Mouse (Mus musculus): Measurements from ENCODE around the gene Fli1. TPM values are rescaled to one million over a fixed set of nuclear protein-coding genes. Genes with fewer than 3 reads are reported as not detected.
A peak's percentile ranks its signal among the peaks of the same experiment; 100 is the strongest.

The Fli1 gene
- total and polyA plus RNA-seq, 2 experiments: 1.6 to 3.0 TPM

DNA sequence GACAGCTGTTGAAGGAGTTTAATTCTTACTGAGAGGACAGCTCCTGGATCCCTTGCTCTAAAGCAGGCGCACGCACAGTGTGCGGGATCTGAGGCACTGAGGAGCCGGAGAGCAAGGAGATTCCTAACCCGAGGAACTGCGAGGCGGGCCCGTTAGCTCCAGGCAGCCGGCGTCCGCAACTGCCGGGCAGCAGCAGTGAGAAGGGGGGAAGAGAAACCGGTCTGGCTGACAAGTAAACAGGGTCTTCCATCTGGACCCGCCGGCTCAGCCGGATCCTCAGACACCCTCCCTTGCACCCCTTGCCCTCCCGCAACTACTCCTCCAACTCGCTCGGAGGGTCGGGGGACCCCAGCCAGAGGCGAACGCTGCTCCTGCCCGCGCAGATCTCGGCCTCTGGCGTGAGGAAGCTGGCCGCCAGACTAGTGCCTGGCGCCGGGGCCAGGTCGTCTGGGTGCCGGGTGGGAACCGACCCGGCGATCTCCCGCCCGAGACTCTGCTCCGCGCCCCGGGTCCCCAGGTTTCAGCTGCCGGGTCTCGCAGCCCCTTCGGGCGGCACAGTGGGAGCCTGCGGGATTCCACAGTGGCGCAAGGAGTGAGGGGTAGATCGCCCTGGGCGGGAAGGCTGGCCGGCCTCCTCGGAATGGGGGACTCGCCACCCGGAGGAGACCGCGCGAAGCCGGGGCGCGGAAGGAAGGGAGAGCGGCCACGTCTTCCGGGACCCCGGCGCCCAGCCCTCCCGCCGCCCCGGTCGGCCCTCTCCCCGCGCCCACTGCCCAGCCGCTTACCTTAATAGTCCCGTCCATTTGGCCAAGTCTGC, 2.0 kb downstream of the Fli1 start:
- H3K79me2 ChIP-seq (ENCODE audit: control insufficient read depth, insufficient read depth, low read length): peaks cover 2% of the 10 kb centered on the region; the same call in 1 of the 2 replicates
- no peaks in the 10 kb centered on the region for H3K36me3 ChIP-seq (ENCODE audit: control insufficient read depth, insufficient read depth, low read length)
- H3K27me3 ChIP-seq (ENCODE audit: control insufficient read depth, insufficient read depth, low read length): peaks cover 9% of the 10 kb centered on the region; the same call in 1 of the 2 replicates
- TF ChIP-seq POLR2A (IDR thresholded peaks at IDR 0.05; ENCODE audit: extremely low read depth, insufficient read depth, low read length) (no peak), CTCF (IDR thresholded peaks at IDR 0.05; ENCODE audit: low read depth, low read length) (no peak)
- H3K4me1 ChIP-seq (ENCODE audit: control insufficient read depth, insufficient read depth, low read length): peaks cover 8% of the 10 kb centered on the region; the same call in 1 of the 2 replicates
- H3K27ac ChIP-seq (replicated peaks; ENCODE audit: insufficient read depth, low read depth, low read length): peak overlapping the region; percentile 89
- peak overlapping the region; percentile 93 for H3K4me3 ChIP-seq (ENCODE audit: insufficient read depth, low read depth, low read length)
- H3K9ac ChIP-seq (ENCODE audit: low read depth, low read length): peak overlapping the region; percentile 90
- 1% methylated on average over 69 of the region's 70 CpGs for WGBS
- DNase-seq (ENCODE audit: extremely low read depth, low read depth, low spot score): no peak

- peak overlapping the region; percentile 93 for H3K4me3 ChIP-seq (ENCODE audit: insufficient read depth, low read depth, low read length)
- H3K27ac ChIP-seq (replicated peaks; ENCODE audit: insufficient read depth, low read depth, low read length): peak overlapping the region; percentile 89
- no peaks in the 10 kb centered on the region for H3K36me3 ChIP-seq (ENCODE audit: control insufficient read depth, insufficient read depth, low read length)
- 13% methylated on average over 13 of the region's 13 CpGs for WGBS
- no peak for DNase-seq (ENCODE audit: extremely low read depth, low read depth, low spot score)
- H3K4me1 ChIP-seq (ENCODE audit: control insufficient read depth, insufficient read depth, low read length): peaks cover 8% of the 10 kb centered on the region; the same call in 1 of the 2 replicates
- TF ChIP-seq CTCF (IDR thresholded peaks at IDR 0.05; ENCODE audit: low read depth, low read length): no peak
- no peak for TF ChIP-seq POLR2A (IDR thresholded peaks at IDR 0.05; ENCODE audit: extremely low read depth, insufficient read depth, low read length)
- H3K79me2 ChIP-seq (ENCODE audit: control insufficient read depth, insufficient read depth, low read length): peaks cover 2% of the 10 kb centered on the region; the same call in 1 of the 2 replicates
- peak overlapping the region; percentile 90 for H3K9ac ChIP-seq (ENCODE audit: low read depth, low read length)
- H3K27me3 ChIP-seq (ENCODE audit: control insufficient read depth, insufficient read depth, low read length): peaks cover 9% of the 10 kb centered on the region; the same call in 1 of the 2 replicates
Measured at GRCm38 (mm10) chr9:32540061-32540405, 2.6 kb downstream of the Fli1 start.

DNA sequence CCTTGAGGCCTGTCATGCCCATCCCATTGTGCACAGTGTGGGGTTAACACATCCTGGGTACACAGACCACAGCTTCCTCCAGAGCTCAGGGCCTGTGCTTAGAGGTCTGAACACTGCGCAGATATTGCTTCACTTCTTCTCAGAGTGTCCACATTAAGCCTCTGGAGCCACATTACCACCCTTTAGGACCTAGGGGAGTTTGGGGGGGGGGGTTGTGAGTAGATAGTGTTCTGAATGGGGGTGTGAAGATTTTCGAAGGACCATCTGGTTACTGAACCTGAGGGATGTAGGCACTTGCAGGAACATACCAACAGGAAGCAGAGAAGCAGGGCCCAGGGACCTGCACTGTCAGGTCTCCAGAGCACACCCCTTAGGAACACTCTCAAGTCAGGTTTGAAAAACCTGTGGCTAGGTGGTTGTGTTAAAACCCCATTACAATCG, 3.3 kb downstream of the Fli1 start:
- WGBS: 56% methylated on average over 3 of the region's 3 CpGs
- Histone ChIP-seq H3K4me3 (ENCODE audit: insufficient read depth, low read depth, low read length) (no peak overlapping the region; the same call in 1 of the 2 replicates), H3K27ac (replicated peaks; ENCODE audit: insufficient read depth, low read depth, low read length) (no peak overlapping the region), H3K9ac (ENCODE audit: low read depth, low read length) (no peak overlapping the region), H3K36me3 (ENCODE audit: control insufficient read depth, insufficient read depth, low read length) (no peaks in the 10 kb centered on the region), H3K79me2 (ENCODE audit: control insufficient read depth, insufficient read depth, low read length) (peaks cover 2% of the 10 kb centered on the region; the same call in 1 of the 2 replicates), H3K4me1 (ENCODE audit: control insufficient read depth, insufficient read depth, low read length) (peaks cover 8% of the 10 kb centered on the region; the same call in 1 of the 2 replicates), H3K27me3 (ENCODE audit: control insufficient read depth, insufficient read depth, low read length) (peaks cover 9% of the 10 kb centered on the region; the same call in 1 of the 2 replicates)
- TF ChIP-seq CTCF (IDR thresholded peaks at IDR 0.05; ENCODE audit: low read depth, low read length): no peak
- no peak for TF ChIP-seq POLR2A (IDR thresholded peaks at IDR 0.05; ENCODE audit: extremely low read depth, insufficient read depth, low read length)
- no peak for DNase-seq (ENCODE audit: extremely low read depth, low read depth, low spot score)

- H3K4me1 ChIP-seq (ENCODE audit: control insufficient read depth, insufficient read depth, low read length): peaks cover 3% of the 10 kb centered on the region; the same call in 1 of the 2 replicates
Measured at GRCm38 (mm10) chr9:32538124-32538523, 4.5 kb downstream of the Fli1 start.

DNA sequence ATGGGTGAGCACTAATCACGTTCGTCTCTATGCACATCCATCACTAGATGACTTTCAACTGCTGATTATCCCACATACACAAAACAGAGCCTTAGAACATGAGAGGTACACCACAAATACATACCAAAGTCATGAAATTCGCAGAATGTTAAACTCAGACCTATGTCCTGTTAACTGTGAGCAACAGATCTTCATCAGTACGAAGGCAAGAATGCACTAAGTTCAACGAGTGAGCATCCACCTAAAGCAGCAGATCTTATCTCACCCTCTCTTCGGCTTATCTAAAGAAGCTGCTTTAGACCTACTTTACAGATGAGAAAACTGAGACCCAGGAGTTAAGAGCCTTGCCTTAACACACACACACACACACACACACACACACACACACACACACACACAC, 5.0 kb downstream of the Fli1 start:
- Histone ChIP-seq H3K36me3 (ENCODE audit: control insufficient read depth, insufficient read depth, low read length) (no peaks in the 10 kb centered on the region), H3K27ac (replicated peaks; ENCODE audit: insufficient read depth, low read depth, low read length) (no peak overlapping the region), H3K79me2 (ENCODE audit: control insufficient read depth, insufficient read depth, low read length) (peaks cover 2% of the 10 kb centered on the region; the same call in 1 of the 2 replicates), H3K9ac (ENCODE audit: low read depth, low read length) (no peak overlapping the region), H3K4me1 (ENCODE audit: control insufficient read depth, insufficient read depth, low read length) (peaks cover 3% of the 10 kb centered on the region; the same call in 1 of the 2 replicates), H3K4me3 (ENCODE audit: insufficient read depth, low read depth, low read length) (no peak overlapping the region), H3K27me3 (ENCODE audit: control insufficient read depth, insufficient read depth, low read length) (peaks cover 6% of the 10 kb centered on the region; the same call in 1 of the 2 replicates)
- no peak for TF ChIP-seq POLR2A (IDR thresholded peaks at IDR 0.05; ENCODE audit: extremely low read depth, insufficient read depth, low read length)
- TF ChIP-seq CTCF (IDR thresholded peaks at IDR 0.05; ENCODE audit: low read depth, low read length): no peak
- 61% methylated on average over 6 of the region's 6 CpGs for WGBS
- no peak for DNase-seq (ENCODE audit: extremely low read depth, low read depth, low spot score)

More at GRCm38 (mm10) chr9:32538124-32538523, 4.5 kb downstream of the Fli1 start:
- TF ChIP-seq POLR2A (IDR thresholded peaks at IDR 0.05; ENCODE audit: extremely low read depth, insufficient read depth, low read length) (no peak), CTCF (IDR thresholded peaks at IDR 0.05; ENCODE audit: low read depth, low read length) (no peak)
- no peaks in the 10 kb centered on the region for H3K36me3 ChIP-seq (ENCODE audit: control insufficient read depth, insufficient read depth, low read length)
- H3K4me3 ChIP-seq (ENCODE audit: insufficient read depth, low read depth, low read length): no peak overlapping the region
- peaks cover 2% of the 10 kb centered on the region; the same call in 1 of the 2 replicates for H3K79me2 ChIP-seq (ENCODE audit: control insufficient read depth, insufficient read depth, low read length)
- H3K27me3 ChIP-seq (ENCODE audit: control insufficient read depth, insufficient read depth, low read length): peaks cover 9% of the 10 kb centered on the region; the same call in 1 of the 2 replicates
- DNase-seq (ENCODE audit: extremely low read depth, low read depth, low spot score): no peak
- no peak overlapping the region for H3K9ac ChIP-seq (ENCODE audit: low read depth, low read length)
- no peak overlapping the region for H3K27ac ChIP-seq (replicated peaks; ENCODE audit: insufficient read depth, low read depth, low read length)
- 73% methylated on average over 5 of the region's 5 CpGs for WGBS
